Mouse (Mus musculus): Measurements from ENCODE around the gene Gm32742. TPM values are rescaled to one million over a fixed set of nuclear protein-coding genes. Genes with fewer than 3 reads are reported as not detected.

Gene Gm32742
- polyA plus RNA-seq (2017; shearing (Covaris generic)) = not detected

GRCm38 (mm10) chr9:51165312-51166180 lies at the start of gene Gm32742:
Gene Gm32742 (minus strand): TSS chr9:51165517.

GRCm38 (mm10) chr9:51213023-51213728 lies 47.9 kb upstream of the Gm32742 start, which contains the start of gene Pou2af1:
Gene Pou2af1 (plus strand): TSS chr9:51213708.

GRCm38 (mm10) chr9:51101756-51102425 lies 63.4 kb downstream of the Gm32742 start, which contains the start of gene 4833427G06Rik:
Gene 4833427G06Rik (minus strand): TSS chr9:51102078.

Other genes starting within 250 kb of the Gm32742 start
- 10 to 100 TPM; 31.6 to 37.1 TPM for gene Sik2, start 156.4 kb downstream of the Gm32742 start, polyA plus RNA-seq (2017; shearing (Covaris generic))
- under 1 TPM; 0.22 to 0.38 TPM for gene Btg4, start 104.6 kb downstream of the Gm32742 start, polyA plus RNA-seq (2017; shearing (Covaris generic))
- gene Layn, start 88.4 kb downstream of the Gm32742 start, polyA plus RNA-seq (2017; shearing (Covaris generic)) = not detected
- gene 4833427G06Rik, start 63.4 kb downstream of the Gm32742 start, polyA plus RNA-seq (2017; shearing (Covaris generic)) = not detected
- 10 to 100 TPM in 1 of 2 experiments, 1 to 10 TPM in 1; 3.8 to 13.5 TPM for gene Pou2af1, start 48.2 kb upstream of the Gm32742 start, polyA plus RNA-seq (2017; shearing (Covaris generic))
- under 1 TPM in 1 of 2 experiments, not detected in 1; 0.33 TPM for gene Colca2, start 113.1 kb upstream of the Gm32742 start, polyA plus RNA-seq (2017; shearing (Covaris generic))
- gene 1810046K07Rik, start 163.4 kb upstream of the Gm32742 start, polyA plus RNA-seq (2017; shearing (Covaris generic)) = 1 to 10 TPM in 1 of 2 experiments, under 1 TPM in 1; 0.16 to 1.3 TPM